Mouse (Mus musculus): Measurements from ENCODE around the gene Gm37240. TPM values are rescaled to one million over a fixed set of nuclear protein-coding genes. Genes with fewer than 3 reads are reported as not detected.

Gene Gm37240
- total RNA-seq, 2 experiments from 2014 or later: 0.92 to 1.4 TPM

DNA sequence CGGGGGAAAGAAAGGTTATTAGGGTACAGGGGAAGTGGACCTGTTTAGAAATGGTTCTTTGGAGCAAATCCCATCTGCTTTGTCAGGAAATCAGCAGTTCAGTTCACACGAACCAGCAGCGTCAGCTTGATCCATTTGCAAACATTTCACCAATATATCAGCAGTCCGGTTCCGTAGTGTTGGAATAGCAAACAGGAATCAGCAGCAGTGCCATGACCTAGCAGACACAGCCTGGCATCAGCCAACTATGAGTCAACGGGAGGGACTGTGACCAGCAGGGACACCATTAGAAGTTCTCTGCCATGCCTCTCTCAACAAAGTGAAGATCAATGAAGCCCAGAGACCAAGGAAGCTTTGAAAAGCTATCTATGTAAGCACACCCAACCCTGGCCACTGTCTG is 1267.6 kb downstream of the Gm37240 start:
- no peak for DNase-seq (ENCODE audit: extremely low spot score in 1 of 2, low spot score in 1 of 2)

DNA sequence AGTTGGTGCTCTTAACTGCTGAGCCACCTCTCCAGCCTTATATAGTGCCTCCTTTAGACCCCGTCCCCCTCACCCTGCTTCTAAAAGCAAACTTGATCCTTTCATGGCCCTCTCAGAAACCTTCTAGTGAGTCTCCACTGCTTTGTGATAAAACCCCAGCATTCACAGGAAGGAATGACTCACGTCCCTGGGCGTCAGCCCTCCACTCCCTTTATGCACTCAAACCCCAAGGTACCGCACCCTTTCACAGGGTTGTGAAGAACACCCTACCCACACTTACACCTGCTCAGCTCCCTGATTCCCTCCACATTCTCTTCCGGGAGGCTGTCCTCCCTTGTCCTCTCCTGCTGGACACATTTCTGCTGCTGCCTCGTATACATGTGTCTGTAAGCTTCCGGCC is 1268.3 kb downstream of the Gm37240 start:
- no peak for DNase-seq (ENCODE audit: extremely low spot score in 1 of 2, low spot score in 1 of 2)

DNA sequence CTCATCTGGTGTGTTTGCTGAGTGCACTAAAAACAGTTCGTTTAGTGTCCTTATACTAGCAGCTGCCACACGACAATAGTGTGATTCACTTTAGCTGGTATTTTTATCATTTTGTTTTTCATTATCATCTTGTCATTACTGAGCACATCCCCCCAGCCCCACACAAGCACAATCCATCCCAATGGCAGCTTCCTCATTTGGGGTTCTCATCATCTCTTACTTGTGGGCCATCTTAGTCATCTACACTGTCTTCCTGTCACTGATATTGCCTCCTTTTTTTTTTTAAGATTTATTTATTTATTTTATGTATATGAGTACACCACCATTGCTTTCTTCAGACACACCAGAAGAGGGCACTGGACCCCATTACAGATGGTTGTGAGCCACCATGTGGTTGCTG is 1268.7 kb downstream of the Gm37240 start:
- no peak for DNase-seq (ENCODE audit: extremely low spot score in 1 of 2, low spot score in 1 of 2)

- no peak for DNase-seq (ENCODE audit: extremely low spot score in 1 of 2, low spot score in 1 of 2)
Observed at GRCm38 (mm10) chr3:84615856-84616225, 1271.5 kb downstream of the Gm37240 start.

- no peak for DNase-seq (ENCODE audit: extremely low spot score in 1 of 2, low spot score in 1 of 2)
Observed at GRCm38 (mm10) chr3:84615050-84615855, 1272.1 kb downstream of the Gm37240 start.

DNA sequence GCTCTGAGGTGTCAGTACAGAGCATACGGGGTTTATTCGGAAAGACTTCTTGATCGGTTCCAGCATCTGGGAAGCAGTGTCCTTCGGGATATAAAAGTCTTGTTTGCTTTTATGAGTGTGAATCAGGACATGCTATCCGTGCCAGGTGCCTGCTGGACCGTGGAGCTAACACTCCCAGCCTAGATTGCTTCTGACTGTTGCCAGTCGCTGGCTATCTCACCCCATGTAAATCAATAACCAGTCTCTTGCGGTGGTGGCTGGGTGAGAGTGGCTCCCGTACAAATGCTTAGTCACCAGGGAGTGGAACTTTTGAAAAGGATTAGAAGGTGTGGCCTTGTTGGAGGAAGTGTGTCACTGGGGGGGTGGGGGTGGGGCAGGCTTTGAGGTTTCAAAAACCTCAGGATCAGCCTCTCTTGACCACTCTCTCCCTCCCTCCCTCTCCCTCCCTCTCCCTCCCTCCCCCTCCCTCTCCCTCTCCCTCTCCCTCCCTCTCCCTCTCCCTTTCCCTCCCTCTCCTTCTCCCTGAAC is 1277.1 kb downstream of the Gm37240 start:
- no peak for DNase-seq (ENCODE audit: extremely low spot score in 1 of 2, low spot score in 1 of 2)

DNA sequence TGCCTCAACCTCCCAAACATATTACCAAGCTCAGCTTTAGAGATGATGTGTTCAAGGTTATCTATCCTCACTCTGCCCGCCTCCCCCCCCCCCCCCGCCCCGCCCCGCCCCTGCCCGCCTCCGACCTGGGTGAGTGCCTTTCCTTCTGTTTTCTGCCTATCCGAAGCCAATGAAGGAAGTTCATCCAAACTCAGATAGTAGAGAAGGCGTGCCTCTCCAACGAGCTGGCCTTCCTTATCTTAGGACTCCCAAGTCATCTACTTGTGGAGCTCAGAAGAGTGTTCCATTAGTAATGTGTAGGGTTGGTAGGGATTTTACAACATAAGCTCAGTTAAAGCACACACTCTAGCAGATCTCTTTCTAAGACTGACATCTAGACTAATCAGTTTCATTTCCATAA is 1284.1 kb downstream of the Gm37240 start:
- no peak for DNase-seq (ENCODE audit: extremely low spot score in 1 of 2, low spot score in 1 of 2)

GRCm38 (mm10) chr3:84602759-84603158 is 1284.6 kb downstream of the Gm37240 start:
- no peak for DNase-seq (ENCODE audit: extremely low spot score in 1 of 2, low spot score in 1 of 2)

- DNase-seq (ENCODE audit: extremely low spot score in 1 of 2, low spot score in 1 of 2): no peak
Observed at GRCm38 (mm10) chr3:84601870-84602495, 1285.3 kb downstream of the Gm37240 start.

- DNase-seq (ENCODE audit: extremely low spot score in 1 of 2, low spot score in 1 of 2): no peak
Observed at GRCm38 (mm10) chr3:84598756-84599155, 1288.6 kb downstream of the Gm37240 start.

GRCm38 (mm10) chr3:84597996-84598734 is 1289.2 kb downstream of the Gm37240 start:
- no peak for DNase-seq (ENCODE audit: extremely low spot score in 1 of 2, low spot score in 1 of 2)

- no peak for DNase-seq (ENCODE audit: extremely low spot score in 1 of 2, low spot score in 1 of 2)
Observed at GRCm38 (mm10) chr3:84595677-84596234, 1291.6 kb downstream of the Gm37240 start.

DNA sequence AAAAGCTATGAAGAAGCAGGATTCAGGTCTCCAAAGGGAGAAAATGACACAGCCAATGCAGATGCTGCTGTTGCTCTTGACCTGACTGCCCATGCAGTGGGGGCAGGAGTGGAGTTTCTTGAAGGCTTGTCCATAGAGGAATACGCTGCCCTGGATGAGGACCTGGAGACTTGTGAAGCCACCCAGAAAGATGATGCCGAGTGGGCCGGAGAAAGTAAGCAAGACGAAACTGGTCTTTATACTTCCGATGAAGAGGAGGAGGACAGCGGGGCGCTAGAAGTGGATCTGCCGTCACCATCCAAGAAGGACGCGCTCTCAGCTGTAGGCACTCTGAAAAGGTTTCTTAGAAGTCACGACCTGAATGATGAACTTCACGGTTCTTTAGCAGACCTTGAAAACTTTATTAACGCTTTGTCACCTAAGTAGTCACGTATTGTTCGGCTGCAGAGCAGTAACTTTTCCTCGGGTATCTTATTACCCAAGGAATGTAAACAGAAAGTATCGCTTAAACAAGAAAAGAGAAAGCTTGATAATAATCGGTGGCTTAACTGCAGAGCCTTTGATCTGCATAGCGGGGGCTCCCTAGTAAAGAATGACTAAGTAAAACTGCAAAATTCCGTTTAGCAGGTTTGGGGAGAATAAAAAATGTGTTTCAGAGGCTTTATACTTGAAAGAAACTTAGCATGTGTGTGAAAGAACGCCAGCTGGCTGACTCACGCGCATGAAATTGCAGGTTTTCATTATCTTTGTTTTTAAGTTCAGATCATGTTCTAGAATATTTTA is 1292.2 kb downstream of the Gm37240 start:
- DNase-seq (ENCODE audit: extremely low spot score in 1 of 2, low spot score in 1 of 2): peak in 1 of 2 experiments; percentile 17

DNA sequence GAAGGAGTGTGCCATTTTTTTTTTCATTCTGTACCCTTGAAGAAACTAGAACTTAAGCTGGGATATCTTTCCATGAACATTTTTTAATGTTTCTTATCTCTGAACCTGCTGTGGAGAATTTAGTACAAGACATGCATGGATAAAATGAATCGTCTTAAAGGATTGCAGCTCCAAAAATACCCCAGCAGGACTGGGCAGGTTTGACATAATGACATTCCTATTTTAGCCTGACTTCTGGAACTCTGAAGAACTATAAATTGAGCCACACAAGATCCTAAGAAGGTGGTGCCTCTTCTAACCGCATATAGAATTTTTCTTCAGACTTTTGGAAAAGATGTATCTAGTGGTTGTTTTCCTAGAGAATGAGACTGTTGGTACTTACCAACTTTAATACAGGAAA is 1294.0 kb downstream of the Gm37240 start, which contains the start of gene Tigd4:
Gene Tigd4 (plus strand): TSS at position 301 of the 400 bp plus-strand sequence.
- no peak for DNase-seq (ENCODE audit: extremely low spot score in 1 of 2, low spot score in 1 of 2)

GRCm38 (mm10) chr3:84586736-84587135 is 1300.6 kb downstream of the Gm37240 start:
- DNase-seq (ENCODE audit: extremely low spot score in 1 of 2, low spot score in 1 of 2): no peak

- no peak for DNase-seq (ENCODE audit: extremely low spot score in 1 of 2, low spot score in 1 of 2)
Observed at GRCm38 (mm10) chr3:84582913-84583276, 1304.4 kb downstream of the Gm37240 start.

GRCm38 (mm10) chr3:84582023-84582912 is 1305.0 kb downstream of the Gm37240 start, which contains the start of gene Arfip1:
TSS of gene Arfip1 (minus strand) at chr3:84582625.
- DNase-seq (ENCODE audit: extremely low spot score in 1 of 2, low spot score in 1 of 2): peak; percentile 90 to 92

DNA sequence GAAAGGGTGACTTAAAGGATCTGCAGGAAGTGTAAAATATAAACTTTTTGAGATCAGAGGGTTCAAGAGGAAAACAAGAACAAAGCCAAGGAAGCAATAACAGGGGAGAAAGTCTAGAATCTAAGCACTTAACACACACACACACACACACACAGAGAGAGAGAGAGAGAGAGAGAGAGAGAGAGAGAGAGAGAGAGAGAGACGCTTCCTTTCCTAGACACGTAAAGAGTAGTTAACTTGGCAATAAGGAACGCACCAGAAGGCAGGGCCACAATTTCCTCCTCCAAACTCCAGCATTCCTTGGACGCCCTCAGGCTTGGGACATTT is 1305.7 kb downstream of the Gm37240 start:
- DNase-seq (ENCODE audit: extremely low spot score in 1 of 2, low spot score in 1 of 2): no peak

DNA sequence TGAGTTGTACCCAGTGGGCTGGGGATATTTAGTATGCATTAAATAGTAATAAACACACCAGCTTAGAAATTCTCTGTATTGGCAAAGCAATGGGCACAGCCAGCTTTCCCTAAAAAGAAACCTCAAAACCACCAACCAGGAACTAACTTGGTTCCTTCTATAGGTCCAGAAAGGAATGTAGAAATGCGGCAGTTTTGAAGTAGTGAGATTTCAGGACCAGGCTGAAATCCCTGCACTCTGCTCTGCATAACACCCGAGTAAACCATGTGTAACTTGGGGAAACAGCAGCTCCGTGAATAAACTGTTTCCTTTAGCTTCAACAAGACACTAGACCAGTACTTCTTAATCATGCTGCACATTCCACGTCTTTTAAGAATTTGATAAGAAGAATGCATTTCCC is 1306.6 kb downstream of the Gm37240 start:
- DNase-seq (ENCODE audit: extremely low spot score in 1 of 2, low spot score in 1 of 2): no peak
